Mouse (Mus musculus): ENCODE measurements around the gene Gfpt1.

GRCm38 (mm10) chr6:87129861-87130260, 87.2 kb downstream of the Gfpt1 start:
- TF ChIP-seq EP300 (IDR thresholded peaks at IDR 0.05; ENCODE audit: insufficient read depth, low read depth, low read length) (no peak), CTCF (IDR thresholded peaks at IDR 0.05; ENCODE audit: low read depth, low read length) (no peak)
